In genomic region chr2:107175721-107176120, GRCm38 (mm10) we compare ENCODE assay signal across 10 mouse cellular contexts.
DNase-seq lines count a peak whose midpoint lies in the region; ATAC-seq lines count a peak whose summit lies in the region.
"Had no signal": no experiment of that assay in that cellular context is flagged by ENCODE, and none has a peak within 500 bp of the region (broad histone marks: within the 10 kb centered on the region; RNA-seq: fewer than 3 reads in every experiment).

No protein-coding gene starts in this region.

- no peak overlapping the region for H3K4me3 ChIP-seq in midbrain, embryonic 11.5 days (ENCODE audit: low read depth, low read length)
- H3K4me3 ChIP-seq in midbrain, embryonic 13.5 days (replicated peaks) = no peak overlapping the region
- H3K4me3 ChIP-seq in liver, embryonic 12.5 days = no peak overlapping the region
- H3K4me3 ChIP-seq: hindbrain, embryonic 15.5 days; limb, embryonic 12.5 days had no signal

- no peak for ATAC-seq in midbrain, embryonic 11.5 days (ENCODE audit: low FRiP score)
- ATAC-seq in midbrain, embryonic 13.5 days = no peak
- no peak for ATAC-seq in liver, embryonic 12.5 days
- no peak for ATAC-seq in inflammation-experienced regulatory T-cells, adult 6 months

- H3K27me3 ChIP-seq in midbrain, embryonic 11.5 days (ENCODE audit: control insufficient read depth, insufficient read depth, low read length) = no peaks in the 10 kb centered on the region
- H3K27me3 ChIP-seq in midbrain, embryonic 13.5 days = no peaks in the 10 kb centered on the region
- H3K27me3 ChIP-seq in liver, embryonic 12.5 days (replicated peaks) = no peaks in the 10 kb centered on the region
- H3K27me3 ChIP-seq: hindbrain, embryonic 15.5 days; limb, embryonic 12.5 days had no signal

- H3K4me2 ChIP-seq in midbrain, embryonic 11.5 days = no peak overlapping the region
- H3K4me2 ChIP-seq in midbrain, embryonic 13.5 days (replicated peaks) = no peak overlapping the region
- H3K4me2 ChIP-seq in liver, embryonic 12.5 days = no peak overlapping the region
- H3K4me2 ChIP-seq: hindbrain, embryonic 15.5 days; limb, embryonic 12.5 days had no signal

- intact Hi-C loops in heart, postnatal 10 days (cut with DNase I) = loop anchor here (5.0 kb wide), 1 partner anchor 692 kb away; no protein-coding TSS in a partner anchor
- intact Hi-C loops in heart, postnatal 25 days (cut with DNase I) = loop anchor here (5.0 kb wide), 1 partner anchor 692 kb away; no protein-coding TSS in a partner anchor

- DNase-seq in heart, postnatal 10 days = peak; percentile 5 to 25
- no peak for DNase-seq in heart, postnatal 25 days (ENCODE audit: low spot score)
- peak; percentile 84 for DNase-seq in midbrain, embryonic 11.5 days (ENCODE audit: low spot score, missing footprints)
- DNase-seq in adipocyte (ENCODE audit: low spot score) = peak; percentile 62
- DNase-seq in lung, postnatal 36 days = peak; percentile 12

- H3K9ac ChIP-seq in midbrain, embryonic 11.5 days (ENCODE audit: low read length) = no peak overlapping the region
- H3K9ac ChIP-seq in midbrain, embryonic 13.5 days (replicated peaks) = no peak overlapping the region
- H3K9ac ChIP-seq in liver, embryonic 12.5 days = no peak overlapping the region
- H3K9ac ChIP-seq: hindbrain, embryonic 15.5 days; limb, embryonic 12.5 days had no signal

- H3K9me3 ChIP-seq in midbrain, embryonic 11.5 days (ENCODE audit: control insufficient read depth, low read length) = no peaks in the 10 kb centered on the region
- no peaks in the 10 kb centered on the region for H3K9me3 ChIP-seq in midbrain, embryonic 13.5 days
- H3K9me3 ChIP-seq in liver, embryonic 12.5 days (replicated peaks) = no peaks in the 10 kb centered on the region
- H3K9me3 ChIP-seq: hindbrain, embryonic 15.5 days; limb, embryonic 12.5 days had no signal

- H3K4me1 ChIP-seq in midbrain, embryonic 11.5 days (ENCODE audit: control insufficient read depth, insufficient read depth, low read length) = no peaks in the 10 kb centered on the region
- no peaks in the 10 kb centered on the region for H3K4me1 ChIP-seq in midbrain, embryonic 13.5 days (replicated peaks)
- H3K4me1 ChIP-seq in liver, embryonic 12.5 days = no peaks in the 10 kb centered on the region
- H3K4me1 ChIP-seq: hindbrain, embryonic 15.5 days; limb, embryonic 12.5 days had no signal

- no peak overlapping the region for H3K27ac ChIP-seq in midbrain, embryonic 11.5 days (ENCODE audit: low read depth, low read length)
- no peak overlapping the region for H3K27ac ChIP-seq in midbrain, embryonic 13.5 days
- no peak overlapping the region for H3K27ac ChIP-seq in liver, embryonic 12.5 days
- H3K27ac ChIP-seq: hindbrain, embryonic 15.5 days; limb, embryonic 12.5 days had no signal

- no peaks in the 10 kb centered on the region for H3K36me3 ChIP-seq in midbrain, embryonic 11.5 days (ENCODE audit: control insufficient read depth, insufficient read depth, low read length)
- no peaks in the 10 kb centered on the region for H3K36me3 ChIP-seq in midbrain, embryonic 13.5 days
- no peaks in the 10 kb centered on the region for H3K36me3 ChIP-seq in liver, embryonic 12.5 days
- H3K36me3 ChIP-seq: hindbrain, embryonic 15.5 days; limb, embryonic 12.5 days had no signal

- WGBS in midbrain, embryonic 11.5 days = 50% methylated on average over 4 of the region's 4 CpGs
- WGBS in midbrain, embryonic 13.5 days = 53% methylated on average over 4 of the region's 4 CpGs
- WGBS in liver, embryonic 12.5 days (ENCODE audit: insufficient replicate concordance) = 43% methylated on average over 4 of the region's 4 CpGs
